Mouse (Mus musculus): ENCODE measurements at regions not wholly inside any gene's neighbourhood (a gene's known extent, or its start where the extent isn't known, plus 50 kb on each side); places are given as distances from the start of the nearest gene placed in this dataset.

DNA sequence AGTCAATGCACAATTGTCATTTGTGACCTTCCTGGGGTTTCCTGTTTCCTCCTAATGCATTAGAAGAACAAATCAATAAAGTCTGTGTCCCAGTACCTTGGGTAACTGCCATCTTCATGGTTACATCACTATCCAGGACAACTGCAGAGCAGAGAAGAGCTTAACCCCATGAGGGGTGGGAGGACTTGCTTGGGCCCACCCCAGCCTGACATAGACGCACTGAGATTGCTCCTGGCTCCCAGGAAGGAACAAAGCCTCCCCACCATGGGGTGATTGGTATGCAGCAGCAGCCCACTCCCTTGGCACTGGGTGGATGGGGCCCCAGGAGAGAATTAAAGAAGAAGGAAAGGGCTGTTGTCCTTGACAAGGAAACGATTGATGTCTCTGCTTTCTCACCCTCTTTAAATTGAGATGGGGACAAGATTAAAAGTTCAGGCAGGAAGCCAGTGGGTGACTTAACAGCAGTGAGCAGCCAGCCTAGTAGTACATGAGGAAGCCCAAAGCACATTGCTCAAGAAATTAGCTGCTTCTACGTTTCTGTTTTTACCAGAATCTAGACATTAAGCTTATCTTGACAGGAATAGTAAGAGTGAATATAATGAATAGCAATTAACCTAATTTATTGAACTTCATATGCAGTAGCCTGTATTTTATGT, 307.7 kb upstream of the Zfp462 start:
- 33% methylated on average over 3 of the region's 3 CpGs for WGBS
- Histone ChIP-seq H3K27ac (peak overlapping the region; percentile 53; the same call in 1 of the 2 replicates), H3K4me1 (replicated peaks) (peaks cover 5% of the 10 kb centered on the region)

DNA sequence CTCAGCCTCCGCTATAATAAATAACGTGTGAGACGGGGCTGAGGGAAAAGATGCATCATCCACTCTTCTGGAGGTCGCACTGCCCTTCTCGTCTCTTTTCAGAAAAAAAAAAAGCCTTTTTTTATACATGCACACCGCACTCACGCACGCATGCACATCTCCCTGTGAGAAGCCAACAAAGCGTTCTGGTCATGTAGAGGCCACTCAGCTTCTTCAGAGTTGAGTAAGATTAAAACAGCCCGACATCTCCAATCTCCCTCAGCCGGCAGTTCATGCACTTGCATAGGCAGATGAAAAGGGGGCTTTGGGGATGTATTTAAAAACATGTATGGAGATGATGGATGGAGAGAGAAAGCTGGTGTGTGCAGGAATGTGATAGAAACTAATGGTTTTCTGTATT, 298.8 kb upstream of the Zfp462 start:
- H3K36me3 ChIP-seq = no peaks in the 10 kb centered on the region
- no peak for DNase-seq (ENCODE audit: low spot score)
- 92% methylated on average over 11 of the region's 11 CpGs for WGBS
- H3K4me1 ChIP-seq (replicated peaks) = peaks cover 21% of the 10 kb centered on the region
- H3K4me3 ChIP-seq = no peak overlapping the region
- no peaks in the 10 kb centered on the region for H3K9me3 ChIP-seq
- peak overlapping the region; percentile 40; the same call in 1 of the 2 replicates for H3K27ac ChIP-seq
- H3K27me3 ChIP-seq (ENCODE audit: insufficient read depth, poor library complexity, severe bottlenecking) = no peaks in the 10 kb centered on the region

More for the DNA sequence above, 307.7 kb upstream of the Zfp462 start:
- DNase-seq (ENCODE audit: low spot score) = no peak
- H3K9me3 ChIP-seq = no peaks in the 10 kb centered on the region
- H3K27me3 ChIP-seq (ENCODE audit: insufficient read depth, poor library complexity, severe bottlenecking) = no peaks in the 10 kb centered on the region
- no peaks in the 10 kb centered on the region for H3K36me3 ChIP-seq
- no peak overlapping the region for H3K4me3 ChIP-seq

DNA sequence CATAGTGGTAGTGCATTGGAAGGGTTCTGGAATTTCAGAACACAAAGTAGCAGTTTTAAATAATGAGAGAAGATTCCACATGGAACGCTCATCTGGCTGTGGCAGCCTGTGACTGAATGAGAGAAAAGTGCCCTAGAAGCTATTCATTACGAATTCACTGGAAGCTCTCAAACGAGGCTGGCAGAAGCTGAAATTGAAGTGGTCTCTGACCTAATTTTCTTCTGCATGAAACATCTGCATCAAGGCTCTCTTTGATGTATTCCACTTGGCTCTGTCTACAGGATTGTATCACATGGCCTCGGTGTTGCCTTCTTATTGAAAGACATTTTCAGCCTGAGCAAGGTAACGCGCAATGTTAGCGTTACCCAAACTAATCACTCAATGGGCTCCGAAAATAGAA, 298.4 kb upstream of the Zfp462 start:
- Histone ChIP-seq H3K4me1 (replicated peaks) (peaks cover 25% of the 10 kb centered on the region), H3K4me3 (no peak overlapping the region), H3K27me3 (ENCODE audit: insufficient read depth, poor library complexity, severe bottlenecking) (no peaks in the 10 kb centered on the region), H3K36me3 (no peaks in the 10 kb centered on the region), H3K27ac (peak overlapping the region; percentile 23; the same call in 1 of the 2 replicates), H3K9me3 (no peaks in the 10 kb centered on the region)
- WGBS = 67% methylated on average over 8 of the region's 8 CpGs
- DNase-seq (ENCODE audit: low spot score) = no peak

DNA sequence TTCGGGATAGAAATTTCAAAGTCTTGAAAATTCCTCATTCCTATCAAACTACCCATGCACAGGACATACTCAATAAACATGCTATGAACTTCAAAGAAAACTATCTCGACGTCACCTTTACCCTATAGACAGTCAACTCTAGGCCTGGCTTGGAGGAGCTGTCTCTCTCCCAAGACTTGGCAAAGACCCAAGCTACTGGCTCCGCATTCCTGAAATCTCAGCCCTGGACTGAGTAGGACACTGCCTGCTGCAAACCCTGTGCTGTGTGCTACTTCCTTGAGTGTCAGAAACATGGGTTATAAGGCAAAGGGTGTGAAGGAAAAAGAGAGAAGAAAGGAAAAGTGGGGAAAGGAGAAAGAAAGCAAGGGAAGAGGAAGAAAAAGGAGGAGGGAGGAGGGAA, 296.6 kb upstream of the Zfp462 start:
- Histone ChIP-seq H3K27ac (no peak overlapping the region; the same call in 1 of the 2 replicates), H3K4me1 (replicated peaks) (peaks cover 43% of the 10 kb centered on the region), H3K9me3 (no peaks in the 10 kb centered on the region), H3K36me3 (no peaks in the 10 kb centered on the region), H3K27me3 (ENCODE audit: insufficient read depth, poor library complexity, severe bottlenecking) (no peaks in the 10 kb centered on the region), H3K4me3 (no peak overlapping the region)
- DNase-seq (ENCODE audit: low spot score) = no peak
- WGBS = 92% methylated on average over 4 of the region's 4 CpGs

DNA sequence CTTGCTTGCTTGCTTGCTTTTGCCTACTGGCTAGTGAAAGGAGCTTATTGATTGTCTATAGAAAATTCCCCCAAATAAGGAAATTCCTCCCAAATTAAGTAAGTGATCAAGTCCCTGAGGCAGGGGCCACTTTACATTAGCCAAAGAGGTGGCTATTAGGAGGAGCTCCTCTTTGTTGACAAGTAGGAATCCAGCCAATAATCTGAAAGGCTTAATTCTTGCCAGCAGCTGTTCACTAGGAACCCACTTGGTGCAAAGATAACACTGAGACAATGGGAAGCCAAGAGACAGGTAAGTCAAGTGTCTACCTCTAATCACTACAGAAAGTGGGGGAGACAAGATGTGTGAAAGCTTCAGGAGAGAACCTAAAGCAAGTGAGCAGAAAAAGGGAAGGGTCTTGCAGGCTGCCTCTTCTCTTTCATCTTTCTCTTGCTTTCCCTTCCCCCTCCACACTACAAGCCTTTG, 293.2 kb upstream of the Zfp462 start:
- DNase-seq (ENCODE audit: low spot score) = no peak
- Histone ChIP-seq H3K9me3 (no peaks in the 10 kb centered on the region), H3K4me1 (replicated peaks) (peaks cover 45% of the 10 kb centered on the region), H3K4me3 (peak overlapping the region; percentile 35; the same call in 1 of the 2 replicates), H3K27ac (peak overlapping the region; percentile 95), H3K27me3 (ENCODE audit: insufficient read depth, poor library complexity, severe bottlenecking) (no peaks in the 10 kb centered on the region), H3K36me3 (no peaks in the 10 kb centered on the region)

DNA sequence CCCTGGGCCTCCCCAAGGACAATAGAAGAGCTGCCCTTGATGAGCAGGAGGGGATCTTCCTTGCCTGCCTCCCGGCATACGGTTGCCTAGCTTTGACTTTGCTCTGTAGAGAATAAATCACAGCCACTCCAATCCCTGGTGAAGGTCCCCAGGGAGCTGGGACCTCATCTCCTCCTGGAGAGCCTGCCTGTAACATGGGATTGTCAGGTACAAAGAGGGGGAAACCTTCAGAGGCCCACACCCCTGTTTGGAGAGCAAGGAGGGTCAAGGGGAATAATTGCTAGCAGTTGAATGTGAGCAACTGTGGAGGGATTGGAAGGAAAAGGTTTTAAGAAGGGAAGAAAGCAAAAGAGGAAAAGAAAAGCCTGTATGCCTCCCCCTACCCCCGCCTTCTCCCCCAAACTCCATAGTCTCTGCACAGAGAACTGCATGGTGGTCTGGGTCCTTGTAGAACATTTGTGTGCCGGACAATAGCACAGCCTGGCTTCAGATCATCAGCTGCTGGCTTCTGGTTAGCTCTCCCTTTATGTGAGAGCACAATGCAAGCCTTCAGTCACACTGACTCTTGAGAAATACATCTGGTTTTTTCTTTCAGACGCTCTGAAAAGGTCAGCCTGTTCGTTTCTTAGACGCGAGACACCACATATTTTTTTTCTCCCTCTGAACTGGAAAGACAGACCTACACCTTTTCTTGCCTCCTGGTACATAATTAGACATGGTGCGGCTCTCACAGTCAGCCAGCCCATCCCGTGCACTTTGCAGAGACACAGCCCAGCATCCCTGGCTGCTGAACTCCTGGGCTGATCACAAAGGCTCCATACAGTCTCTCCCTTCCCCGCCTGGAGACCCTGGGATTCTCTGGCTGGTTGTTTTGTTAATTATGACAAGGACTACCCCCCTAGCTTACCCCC, 292.5 kb upstream of the Zfp462 start:
- Histone ChIP-seq H3K36me3 (no peaks in the 10 kb centered on the region), H3K4me1 (replicated peaks) (peaks cover 38% of the 10 kb centered on the region), H3K27ac (peak overlapping the region; percentile 95), H3K27me3 (ENCODE audit: insufficient read depth, poor library complexity, severe bottlenecking) (no peaks in the 10 kb centered on the region), H3K9me3 (no peaks in the 10 kb centered on the region), H3K4me3 (peak overlapping the region; percentile 35)
- 14% methylated on average over 11 of the region's 11 CpGs for WGBS
- DNase-seq (ENCODE audit: low spot score) = peak; percentile 76

DNA sequence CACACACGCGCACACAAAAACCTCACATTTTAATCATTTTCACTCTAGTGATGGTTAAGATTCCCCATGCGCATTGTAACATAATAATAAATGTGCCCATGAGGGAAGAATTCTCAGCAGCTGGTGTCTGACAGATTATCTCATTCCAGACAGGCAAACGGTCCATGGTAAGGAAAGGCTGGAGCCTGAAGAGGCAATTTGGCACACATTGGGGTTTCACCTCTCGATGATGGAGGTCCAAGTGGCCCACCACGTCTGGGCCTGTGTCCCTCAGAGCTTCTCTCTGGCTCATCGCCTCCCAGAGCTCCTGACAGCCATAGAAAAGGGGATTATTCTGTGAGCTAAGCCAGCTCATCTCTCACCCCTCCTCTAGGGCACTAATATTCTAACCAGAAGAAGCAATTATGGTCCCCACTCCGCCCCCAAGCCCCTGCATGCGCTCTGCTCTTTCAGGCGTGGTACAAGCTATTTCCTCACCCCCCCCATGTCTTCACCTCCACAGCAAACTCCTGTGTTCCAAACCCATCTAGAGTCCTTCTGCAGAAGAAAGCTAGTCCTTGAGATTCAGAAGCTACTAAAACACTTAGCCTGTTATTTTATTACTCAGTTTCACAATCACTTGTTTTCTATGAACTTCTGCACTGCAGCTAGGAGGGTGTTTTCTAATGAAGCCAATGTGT, 291.6 kb upstream of the Zfp462 start:
- no peak for DNase-seq (ENCODE audit: low spot score)
- Histone ChIP-seq H3K36me3 (no peaks in the 10 kb centered on the region), H3K4me1 (replicated peaks) (peaks cover 34% of the 10 kb centered on the region), H3K27ac (peak overlapping the region; percentile 95), H3K4me3 (peak overlapping the region; percentile 9), H3K9me3 (no peaks in the 10 kb centered on the region), H3K27me3 (ENCODE audit: insufficient read depth, poor library complexity, severe bottlenecking) (no peaks in the 10 kb centered on the region)
- WGBS = 43% methylated on average over 10 of the region's 10 CpGs
